Mouse (Mus musculus) myocyte (in vitro differentiated cells): Measurements from ENCODE around the gene Abcc5.

Source experiments
- E2F4 ChIP-seq: IDR thresholded peaks from one replicate; pipeline ENCODE4 v1.6.1; 2011; ENCODE audit warnings: mild to moderate bottlenecking, control low read depth, moderate library complexity; ENCODE audit not compliant: insufficient read depth
- MAX ChIP-seq: IDR thresholded peaks from one replicate; pipeline ENCODE4 v1.6.1; 2011; ENCODE audit warnings: low read depth, mild to moderate bottlenecking, control low read depth
- MYOD1 ChIP-seq, 3 experiments: IDR thresholded peaks; one replicate each; pipeline ENCODE4 v1.6.1; 2011; ENCODE audit warnings: control low read depth in 2 of 3, low read depth in 2 of 3, mild to moderate bottlenecking in 2 of 3, moderate library complexity in 1 of 3; ENCODE audit not compliant: insufficient read length in 2 of 3, control insufficient read depth in 1 of 3
- POLR2A ChIP-seq: IDR thresholded peaks from one replicate; pipeline ENCODE4 v1.6.1; 2011; ENCODE audit warnings: low read depth, mild to moderate bottlenecking, control low read depth, moderate library complexity; ENCODE audit not compliant: insufficient read length
- POLR2AphosphoS2 ChIP-seq: IDR thresholded peaks from one replicate; pipeline ENCODE4 v1.6.1; 2011; ENCODE audit warnings: low read depth, control low read depth; ENCODE audit not compliant: insufficient read length
- SRF ChIP-seq: IDR thresholded peaks from one replicate; pipeline ENCODE4 v1.6.1; 2011; ENCODE audit warnings: low read depth; ENCODE audit not compliant: control insufficient read depth, insufficient read length
- TCF12 ChIP-seq: IDR thresholded peaks from one replicate; pipeline ENCODE4 v1.6.1; 2011; ENCODE audit warnings: mild to moderate bottlenecking, control low read depth; ENCODE audit not compliant: poor library complexity, insufficient read depth, severe bottlenecking
- TCF3 ChIP-seq: IDR thresholded peaks from one replicate; pipeline ENCODE4 v1.6.1; 2011; ENCODE audit warnings: low read depth, control low read depth; ENCODE audit not compliant: insufficient read length

- no peak for TF ChIP-seq MAX
- TF ChIP-seq POLR2A = no peak
- no peak for TF ChIP-seq MYOD1 (IDR thresholded peaks at IDR 0.05; ENCODE audit: control insufficient read depth in 1 of 3, insufficient read length in 2 of 3, low read depth in 2 of 3)
- TF ChIP-seq TCF3 = no peak
- TF ChIP-seq E2F4 = no peak
- TF ChIP-seq TCF12 = no peak
- no peak for TF ChIP-seq SRF
- TF ChIP-seq POLR2AphosphoS2 = no peak
Measured at GRCm38 (mm10) chr16:20312272-20312671, 113.9 kb downstream of the Abcc5 start.
